In the genomic region with DNA sequence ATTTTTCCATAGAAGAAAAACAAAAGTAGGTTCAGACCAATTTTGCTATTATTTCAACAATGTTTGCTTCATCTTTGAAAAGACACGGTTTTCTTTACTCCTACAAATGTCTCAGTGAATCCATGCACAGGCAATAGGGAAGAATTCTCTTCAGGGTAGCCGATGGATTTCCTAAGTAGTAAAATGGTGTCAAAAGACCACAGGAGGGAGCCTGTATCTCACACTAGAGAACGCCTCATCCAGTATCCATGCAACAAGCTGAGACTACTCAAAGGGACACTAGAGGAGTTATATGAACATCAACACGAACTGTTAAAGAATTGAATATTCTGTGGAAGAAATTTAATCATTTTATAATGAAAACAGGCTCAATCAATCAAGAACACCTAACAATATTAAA, we compare ENCODE assay signal across 7 mouse cellular contexts.
DNase-seq lines count a peak whose midpoint lies in the region; ATAC-seq lines count a peak whose summit lies in the region.

No protein-coding gene starts in this region.

- H3K9me3 ChIP-seq in hindbrain, embryonic 16.5 days (ENCODE audit: control insufficient read depth, low read length) = no peaks in the 10 kb centered on the region
- no peaks in the 10 kb centered on the region for H3K9me3 ChIP-seq in neural tube, embryonic 14.5 days (ENCODE audit: control insufficient read depth, low read length)

- H3K4me1 ChIP-seq in hindbrain, embryonic 16.5 days (ENCODE audit: control insufficient read depth, insufficient read depth, low read depth, low read length) = no peaks in the 10 kb centered on the region
- H3K4me1 ChIP-seq in neural tube, embryonic 14.5 days (ENCODE audit: control insufficient read depth, insufficient read depth, low read length) = no peaks in the 10 kb centered on the region

- peak; percentile 8 to 60 for DNase-seq in layer of hippocampus, adult 18-20 months (ENCODE audit: low spot score in 2 of 2)
- no peak for DNase-seq in layer of hippocampus, postnatal 25 days (ENCODE audit: extremely low spot score in 1 of 2, low spot score in 1 of 2)
- DNase-seq in brain, embryonic 18.5 days (ENCODE audit: low read depth, low spot score) = peak; percentile 55
- no peak for DNase-seq in adrenal gland, adult 8-10 months

- WGBS in hindbrain, embryonic 16.5 days = 28% methylated on average over 4 of the region's 4 CpGs
- 38% methylated on average over 4 of the region's 4 CpGs for WGBS in neural tube, embryonic 14.5 days

- no peak overlapping the region for H3K4me3 ChIP-seq in hindbrain, embryonic 16.5 days (ENCODE audit: low read length)
- no peak overlapping the region for H3K4me3 ChIP-seq in neural tube, embryonic 14.5 days (ENCODE audit: low read depth, low read length)

- H3K27ac ChIP-seq in hindbrain, embryonic 16.5 days (ENCODE audit: low read depth, low read length) = no peak overlapping the region
- no peak overlapping the region for H3K27ac ChIP-seq in neural tube, embryonic 14.5 days (ENCODE audit: low read depth, low read length)

- H3K4me2 ChIP-seq in hindbrain, embryonic 16.5 days (ENCODE audit: low read length) = no peak overlapping the region
- no peak overlapping the region for H3K4me2 ChIP-seq in neural tube, embryonic 14.5 days (ENCODE audit: low read depth, low read length)

- peak; percentile 92; the same call in 1 of the 2 replicates for ATAC-seq in hindbrain, embryonic 16.5 days
- ATAC-seq in neural tube, embryonic 14.5 days (ENCODE audit: low read depth) = peak; percentile 85; the same call in 1 of the 2 replicates
- no peak for ATAC-seq in CD4-positive, CD25-positive, alpha-beta regulatory T cell, adult 4 months

- H3K27me3 ChIP-seq in hindbrain, embryonic 16.5 days (replicated peaks; ENCODE audit: control insufficient read depth, insufficient read depth, low read length) = no peaks in the 10 kb centered on the region
- no peaks in the 10 kb centered on the region for H3K27me3 ChIP-seq in neural tube, embryonic 14.5 days (ENCODE audit: control insufficient read depth, insufficient read depth, low read length)

- no peaks in the 10 kb centered on the region for H3K36me3 ChIP-seq in hindbrain, embryonic 16.5 days (ENCODE audit: control insufficient read depth, insufficient read depth, low read length)
- H3K36me3 ChIP-seq in neural tube, embryonic 14.5 days (ENCODE audit: control insufficient read depth, insufficient read depth, low read length) = no peaks in the 10 kb centered on the region

- H3K9ac ChIP-seq in hindbrain, embryonic 16.5 days (ENCODE audit: low read depth, low read length) = no peak overlapping the region
- no peak overlapping the region for H3K9ac ChIP-seq in neural tube, embryonic 14.5 days (replicated peaks; ENCODE audit: low read depth, low read length)

Comparison
In these comparisons a context has a peak if more than half of its experiments do, and no peak if none do; other contexts are left out.
1. DNase-seq: peak in layer of hippocampus, adult 18-20 months (2 of 2) and brain, embryonic 18.5 days (single experiment); none in layer of hippocampus, postnatal 25 days (0 of 2) and adrenal gland, adult 8-10 months (single experiment).